Mouse (Mus musculus) adrenal gland (tissue): ENCODE results near the gene Itpr3.

Experiments
- intact Hi-C: fragments of 180-260 bp; cut with DNase I; formaldehyde crosslinking; loops from one replicate; pipeline ENCODE4 v1.15.1; 2025

Itpr3 gene

GRCm38 (mm10) chr17:27134187-27134586, 77.1 kb downstream of the Itpr3 start:
- intact Hi-C loops = loop anchor here (10.0 kb wide), 1 partner anchor 381 kb away; no protein-coding TSS in a partner anchor

- intact Hi-C loops = loop anchor here (5.0 to 10.0 kb wide), 2 partner anchors 58 to 380 kb away; no protein-coding TSS in a partner anchor
These were observed 77.6 kb downstream of the Itpr3 start for GRCm38 (mm10) chr17:27134715-27135114.

GRCm38 (mm10) chr17:27138396-27138795, 81.3 kb downstream of the Itpr3 start:
- intact Hi-C loops = loop anchor here (5.0 to 10.0 kb wide), 2 partner anchors 54 to 376 kb away; no protein-coding TSS in a partner anchor

GRCm38 (mm10) chr17:27139304-27139703, 82.2 kb downstream of the Itpr3 start:
- intact Hi-C loops = loop anchor here (5.0 to 10.0 kb wide), 2 partner anchors 53 to 375 kb away; no protein-coding TSS in a partner anchor

GRCm38 (mm10) chr17:27140262-27140661, 83.2 kb downstream of the Itpr3 start:
- intact Hi-C loops = no loop called here

- intact Hi-C loops = no loop called here
These were observed 84.9 kb downstream of the Itpr3 start for GRCm38 (mm10) chr17:27141971-27142450.

GRCm38 (mm10) chr17:27144152-27144551, 87.0 kb downstream of the Itpr3 start:
- intact Hi-C loops = no loop called here

GRCm38 (mm10) chr17:27146323-27146923, 89.3 kb downstream of the Itpr3 start:
- intact Hi-C loops = no loop called here

GRCm38 (mm10) chr17:27150871-27151270, 93.8 kb downstream of the Itpr3 start:
- intact Hi-C loops = no loop called here

- intact Hi-C loops = no loop called here
These were observed 94.3 kb downstream of the Itpr3 start for GRCm38 (mm10) chr17:27151411-27151810.

GRCm38 (mm10) chr17:27152976-27153723, 96.0 kb downstream of the Itpr3 start:
- intact Hi-C loops = no loop called here

GRCm38 (mm10) chr17:27153773-27154193, 96.7 kb downstream of the Itpr3 start:
- intact Hi-C loops = no loop called here

- intact Hi-C loops = no loop called here
These were observed 97.2 kb downstream of the Itpr3 start for GRCm38 (mm10) chr17:27154256-27154655.

- intact Hi-C loops = no loop called here
These were observed 97.8 kb downstream of the Itpr3 start for GRCm38 (mm10) chr17:27154881-27155280.

- intact Hi-C loops = no loop called here
These were observed 98.6 kb downstream of the Itpr3 start for GRCm38 (mm10) chr17:27155752-27156151.

- intact Hi-C loops = no loop called here
These were observed 101.3 kb downstream of the Itpr3 start for GRCm38 (mm10) chr17:27158439-27158838.

- intact Hi-C loops = no loop called here
These were observed 102.1 kb downstream of the Itpr3 start for GRCm38 (mm10) chr17:27159169-27159568.

- intact Hi-C loops = no loop called here
These were observed 103.8 kb downstream of the Itpr3 start for GRCm38 (mm10) chr17:27160905-27161304.

- intact Hi-C loops = no loop called here
These were observed 108.1 kb downstream of the Itpr3 start for GRCm38 (mm10) chr17:27165054-27165773.

GRCm38 (mm10) chr17:27166901-27167300, 109.8 kb downstream of the Itpr3 start:
- intact Hi-C loops = no loop called here

GRCm38 (mm10) chr17:27167545-27167944, 110.4 kb downstream of the Itpr3 start, which contains the start of gene Ip6k3:
Gene Ip6k3 (minus strand): TSS chr17:27167795.
- intact Hi-C loops = no loop called here

GRCm38 (mm10) chr17:27168569-27168968, 111.5 kb downstream of the Itpr3 start:
- intact Hi-C loops = no loop called here
